Mouse (Mus musculus): ENCODE measurements around the gene Slc22a8. TPM values are rescaled to one million over a fixed set of nuclear protein-coding genes. Genes with fewer than 3 reads are reported as not detected.
A peak's percentile ranks its signal among the peaks of the same experiment; 100 is the strongest.

The Slc22a8 gene
- polyA plus RNA-seq, 1 experiment from 2014 or later, result not detected

- DNase-seq (ENCODE audit: low spot score), result peak; percentile 73
- Histone ChIP-seq H3K9me3 (replicated peaks) (no peaks in the 10 kb centered on the region), H3K27me3 (ENCODE audit: low read depth, poor library complexity, severe bottlenecking) (no peaks in the 10 kb centered on the region), H3K36me3 (no peaks in the 10 kb centered on the region), H3K4me3 (peak overlapping the region; percentile 46), H3K27ac (peak overlapping the region; percentile 67), H3K4me1 (peaks cover 6% of the 10 kb centered on the region)
- WGBS, result 10% methylated on average over 24 of the region's 24 CpGs
These were observed 12.6 kb upstream of the Slc22a8 start for GRCm38 (mm10) chr19:8578293-8578969.

GRCm38 (mm10) chr19:8578970-8579342 lies 12.1 kb upstream of the Slc22a8 start:
- no peak for DNase-seq (ENCODE audit: low spot score)
- Histone ChIP-seq H3K27ac (no peak overlapping the region), H3K4me1 (peaks cover 6% of the 10 kb centered on the region), H3K36me3 (no peaks in the 10 kb centered on the region), H3K4me3 (peak overlapping the region; percentile 46; the same call in 1 of the 2 replicates), H3K9me3 (replicated peaks) (no peaks in the 10 kb centered on the region), H3K27me3 (ENCODE audit: low read depth, poor library complexity, severe bottlenecking) (no peaks in the 10 kb centered on the region)
- 67% methylated on average over 2 of the region's 2 CpGs for WGBS

- no peak for DNase-seq (ENCODE audit: low spot score)
- WGBS, result 74% methylated on average over 3 of the region's 3 CpGs
- Histone ChIP-seq H3K4me1 (no peaks in the 10 kb centered on the region), H3K27me3 (ENCODE audit: low read depth, poor library complexity, severe bottlenecking) (no peaks in the 10 kb centered on the region), H3K4me3 (no peak overlapping the region), H3K36me3 (no peaks in the 10 kb centered on the region), H3K9me3 (replicated peaks) (no peaks in the 10 kb centered on the region), H3K27ac (no peak overlapping the region)
These were observed 5.8 kb upstream of the Slc22a8 start for GRCm38 (mm10) chr19:8585298-8585697.

- Histone ChIP-seq H3K9me3 (replicated peaks) (no peaks in the 10 kb centered on the region), H3K27me3 (ENCODE audit: low read depth, poor library complexity, severe bottlenecking) (no peaks in the 10 kb centered on the region), H3K4me1 (no peaks in the 10 kb centered on the region), H3K4me3 (no peak overlapping the region), H3K36me3 (no peaks in the 10 kb centered on the region), H3K27ac (no peak overlapping the region)
- no peak for DNase-seq (ENCODE audit: low spot score)
- 89% methylated on average over 2 of the region's 2 CpGs for WGBS
These were observed 5.2 kb upstream of the Slc22a8 start for GRCm38 (mm10) chr19:8585899-8586298.

GRCm38 (mm10) chr19:8586350-8586749 lies 4.7 kb upstream of the Slc22a8 start:
- 62% methylated on average over 3 of the region's 3 CpGs for WGBS
- Histone ChIP-seq H3K27ac (no peak overlapping the region), H3K27me3 (ENCODE audit: low read depth, poor library complexity, severe bottlenecking) (no peaks in the 10 kb centered on the region), H3K36me3 (no peaks in the 10 kb centered on the region), H3K4me3 (no peak overlapping the region), H3K4me1 (peaks cover 4% of the 10 kb centered on the region), H3K9me3 (replicated peaks) (no peaks in the 10 kb centered on the region)
- DNase-seq (ENCODE audit: low spot score), result no peak

- no peaks in the 10 kb centered on the region for H3K9me3 ChIP-seq (replicated peaks)
- 42% methylated on average over 1 of the region's 1 CpGs for WGBS
- no peaks in the 10 kb centered on the region for H3K36me3 ChIP-seq
- no peak overlapping the region for H3K27ac ChIP-seq
- peaks cover 7% of the 10 kb centered on the region for H3K4me1 ChIP-seq
- H3K27me3 ChIP-seq (ENCODE audit: low read depth, poor library complexity, severe bottlenecking), result no peaks in the 10 kb centered on the region
- no peak for DNase-seq (ENCODE audit: low spot score)
- H3K4me3 ChIP-seq, result no peak overlapping the region
These were observed 3.7 kb upstream of the Slc22a8 start for GRCm38 (mm10) chr19:8587315-8587714.

- H3K27me3 ChIP-seq (ENCODE audit: low read depth, poor library complexity, severe bottlenecking), result no peaks in the 10 kb centered on the region
- no peak for DNase-seq (ENCODE audit: low spot score)
- whole genome bisulfite sequencing, result 71% methylated on average over 2 of the region's 2 CpGs
These were observed 1.1 kb downstream of the Slc22a8 start for GRCm38 (mm10) chr19:8592155-8592554.

GRCm38 (mm10) chr19:8592873-8593408 lies 1.9 kb downstream of the Slc22a8 start:
- H3K4me3 ChIP-seq, result no peak overlapping the region
- no peaks in the 10 kb centered on the region for H3K27me3 ChIP-seq (ENCODE audit: low read depth, poor library complexity, severe bottlenecking)
- 83% methylated on average over 6 of the region's 6 CpGs for WGBS
- no peaks in the 10 kb centered on the region for H3K9me3 ChIP-seq (replicated peaks)
- DNase-seq (ENCODE audit: low spot score), result no peak
- peaks cover 21% of the 10 kb centered on the region for H3K4me1 ChIP-seq
- no peaks in the 10 kb centered on the region for H3K36me3 ChIP-seq
- H3K27ac ChIP-seq, result no peak overlapping the region

More at GRCm38 (mm10) chr19:8592155-8592554, 1.1 kb downstream of the Slc22a8 start:
- Histone ChIP-seq H3K4me3 (no peak overlapping the region), H3K4me1 (peaks cover 21% of the 10 kb centered on the region), H3K27ac (no peak overlapping the region), H3K9me3 (replicated peaks) (no peaks in the 10 kb centered on the region), H3K36me3 (no peaks in the 10 kb centered on the region)

- Histone ChIP-seq H3K4me3 (no peak overlapping the region), H3K27me3 (ENCODE audit: low read depth, poor library complexity, severe bottlenecking) (no peaks in the 10 kb centered on the region), H3K36me3 (no peaks in the 10 kb centered on the region), H3K4me1 (peaks cover 21% of the 10 kb centered on the region), H3K9me3 (replicated peaks) (no peaks in the 10 kb centered on the region), H3K27ac (peak overlapping the region; percentile 7; the same call in 1 of the 2 replicates)
- 88% methylated on average over 11 of the region's 11 CpGs for WGBS
- no peak for DNase-seq (ENCODE audit: low spot score)
These were observed 2.8 kb downstream of the Slc22a8 start for GRCm38 (mm10) chr19:8593833-8594232.

GRCm38 (mm10) chr19:8594518-8594917 lies 3.5 kb downstream of the Slc22a8 start:
- no peak for DNase-seq (ENCODE audit: low spot score)
- H3K4me1 ChIP-seq, result peaks cover 21% of the 10 kb centered on the region
- H3K27ac ChIP-seq, result no peak overlapping the region
- no peaks in the 10 kb centered on the region for H3K36me3 ChIP-seq
- no peaks in the 10 kb centered on the region for H3K27me3 ChIP-seq (ENCODE audit: low read depth, poor library complexity, severe bottlenecking)
- H3K4me3 ChIP-seq, result no peak overlapping the region
- H3K9me3 ChIP-seq (replicated peaks), result no peaks in the 10 kb centered on the region
- WGBS, result 6% methylated on average over 1 of the region's 1 CpGs

- peaks cover 13% of the 10 kb centered on the region for H3K4me1 ChIP-seq
- no peak for DNase-seq (ENCODE audit: low spot score)
- no peaks in the 10 kb centered on the region for H3K27me3 ChIP-seq (ENCODE audit: low read depth, poor library complexity, severe bottlenecking)
- no peak overlapping the region for H3K27ac ChIP-seq
- H3K4me3 ChIP-seq, result no peak overlapping the region
- 79% methylated on average over 4 of the region's 4 CpGs for WGBS
- no peaks in the 10 kb centered on the region for H3K9me3 ChIP-seq (replicated peaks)
- H3K36me3 ChIP-seq, result no peaks in the 10 kb centered on the region
These were observed 6.2 kb downstream of the Slc22a8 start for GRCm38 (mm10) chr19:8597269-8597668.

- DNase-seq (ENCODE audit: low spot score), result no peak
- H3K4me3 ChIP-seq, result no peak overlapping the region
- 75% methylated on average over 2 of the region's 2 CpGs for WGBS
- H3K4me1 ChIP-seq, result peaks cover 8% of the 10 kb centered on the region
- no peaks in the 10 kb centered on the region for H3K27me3 ChIP-seq (ENCODE audit: low read depth, poor library complexity, severe bottlenecking)
- no peaks in the 10 kb centered on the region for H3K9me3 ChIP-seq (replicated peaks)
- no peak overlapping the region for H3K27ac ChIP-seq
- no peaks in the 10 kb centered on the region for H3K36me3 ChIP-seq
These were observed 8.2 kb downstream of the Slc22a8 start for GRCm38 (mm10) chr19:8599229-8599628.

- Histone ChIP-seq H3K4me1 (no peaks in the 10 kb centered on the region), H3K27me3 (ENCODE audit: low read depth, poor library complexity, severe bottlenecking) (no peaks in the 10 kb centered on the region), H3K27ac (no peak overlapping the region), H3K36me3 (no peaks in the 10 kb centered on the region), H3K9me3 (replicated peaks) (no peaks in the 10 kb centered on the region), H3K4me3 (no peak overlapping the region)
- DNase-seq (ENCODE audit: low spot score), result no peak
These were observed 10.9 kb downstream of the Slc22a8 start for GRCm38 (mm10) chr19:8601922-8602321.

- Histone ChIP-seq H3K36me3 (no peaks in the 10 kb centered on the region), H3K27ac (no peak overlapping the region), H3K9me3 (replicated peaks) (no peaks in the 10 kb centered on the region), H3K4me1 (no peaks in the 10 kb centered on the region), H3K4me3 (no peak overlapping the region), H3K27me3 (ENCODE audit: low read depth, poor library complexity, severe bottlenecking) (no peaks in the 10 kb centered on the region)
- DNase-seq (ENCODE audit: low spot score), result no peak
- WGBS, result 82% methylated on average over 3 of the region's 3 CpGs
These were observed 11.9 kb downstream of the Slc22a8 start for GRCm38 (mm10) chr19:8602914-8603313.

All from limb, embryonic 10.5 days (tissue).